ENCODE assay signal across 12 mouse cellular contexts in the genomic region with DNA sequence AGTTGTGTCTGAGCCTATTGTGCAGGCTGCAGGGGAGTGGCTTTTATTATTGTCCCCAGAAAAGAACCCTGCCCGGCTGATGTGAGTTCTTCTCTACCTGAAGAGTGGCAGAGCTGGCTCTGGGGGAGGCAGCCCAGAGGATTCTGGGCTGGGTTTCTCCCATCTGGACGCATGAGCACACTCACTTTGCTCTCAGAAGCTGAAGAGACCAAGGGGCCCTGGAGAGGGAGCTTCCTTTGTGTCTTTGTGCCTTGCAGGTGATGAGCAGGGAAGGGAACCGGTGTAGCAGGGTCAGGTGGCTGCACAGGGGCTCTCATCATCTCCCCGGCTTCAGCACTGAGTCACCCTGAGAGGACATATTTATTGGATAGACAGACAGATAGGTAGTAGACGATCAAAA. TPM values are rescaled to one million over a fixed set of nuclear protein-coding genes. Genes with fewer than 3 reads are reported as not detected.
DNase-seq lines count a peak whose midpoint lies in the region; ATAC-seq and TF ChIP-seq lines count a peak whose summit lies in the region.
"Had no signal": no experiment of that assay in that cellular context is flagged by ENCODE, and none has a peak within 500 bp of the region (broad histone marks: within the 10 kb centered on the region; RNA-seq: fewer than 3 reads in every experiment).

No protein-coding gene starts in this region.

- H3K27ac ChIP-seq in heart, postnatal 0 days (ENCODE audit: low read depth): peak overlapping the region; percentile 54
- H3K27ac ChIP-seq in neural tube, embryonic 12.5 days: 0 out of 2 replicates have a peak overlapping the region, but pooled peaks have one; percentile 7
- peak overlapping the region; percentile 64; the same call in 1 of the 2 replicates for H3K27ac ChIP-seq in embryonic facial prominence, embryonic 13.5 days
- peak overlapping the region; percentile 39 for H3K27ac ChIP-seq in liver, postnatal 0 days (ENCODE audit: low read depth)
- H3K27ac ChIP-seq in midbrain, embryonic 15.5 days: no peak overlapping the region
- H3K27ac ChIP-seq: neural tube, embryonic 13.5 days had no signal

- TF ChIP-seq CTCF in heart, postnatal 0 days (IDR thresholded peaks at IDR 0.05; ENCODE audit: low read depth): no peak
- TF ChIP-seq CTCF in liver, postnatal 0 days (IDR thresholded peaks at IDR 0.05; ENCODE audit: low read depth): no peak

- peaks cover 26% of the 10 kb centered on the region for H3K4me1 ChIP-seq in heart, postnatal 0 days (ENCODE audit: control insufficient read depth, insufficient read depth)
- H3K4me1 ChIP-seq in neural tube, embryonic 12.5 days: no peaks in the 10 kb centered on the region
- H3K4me1 ChIP-seq in embryonic facial prominence, embryonic 13.5 days: peaks cover 6% of the 10 kb centered on the region; the same call in 1 of the 2 replicates
- H3K4me1 ChIP-seq in liver, postnatal 0 days (ENCODE audit: insufficient read depth): peaks cover 15% of the 10 kb centered on the region
- H3K4me1 ChIP-seq in midbrain, embryonic 15.5 days: no peaks in the 10 kb centered on the region

- no peak overlapping the region for H3K4me2 ChIP-seq in heart, postnatal 0 days (ENCODE audit: low read depth, low read length)
- no peak overlapping the region for H3K4me2 ChIP-seq in neural tube, embryonic 12.5 days (replicated peaks)
- no peak overlapping the region for H3K4me2 ChIP-seq in embryonic facial prominence, embryonic 13.5 days
- no peak overlapping the region for H3K4me2 ChIP-seq in liver, postnatal 0 days (ENCODE audit: low read depth, low read length)
- no peak overlapping the region for H3K4me2 ChIP-seq in midbrain, embryonic 15.5 days
- H3K4me2 ChIP-seq: neural tube, embryonic 13.5 days had no signal

- no peak for ATAC-seq in heart, postnatal 0 days (ENCODE audit: insufficient read depth, low read depth)
- ATAC-seq in neural tube, embryonic 12.5 days (ENCODE audit: low FRiP score, low read depth): no peak
- ATAC-seq in embryonic facial prominence, embryonic 13.5 days (ENCODE audit: insufficient number of reproducible peaks, insufficient read depth, low FRiP score, low TSS enrichment, low read depth): no peak
- ATAC-seq in liver, postnatal 0 days: no peak
- ATAC-seq in midbrain, embryonic 15.5 days (replicated peaks): no peak
- ATAC-seq: forebrain, postnatal 0 days had no signal

- no peak overlapping the region for H3K9ac ChIP-seq in heart, postnatal 0 days (replicated peaks; ENCODE audit: low read depth, low read length)
- 0 out of 2 replicates have a peak overlapping the region, but pooled peaks have one; percentile 8 for H3K9ac ChIP-seq in neural tube, embryonic 12.5 days
- peak overlapping the region; percentile 46; the same call in 1 of the 2 replicates for H3K9ac ChIP-seq in embryonic facial prominence, embryonic 13.5 days
- no peak overlapping the region for H3K9ac ChIP-seq in liver, postnatal 0 days (replicated peaks)
- H3K9ac ChIP-seq in midbrain, embryonic 15.5 days: no peak overlapping the region
- H3K9ac ChIP-seq: forebrain, postnatal 0 days; neural tube, embryonic 13.5 days had no signal

- no peak for DNase-seq in heart, postnatal 0 days (ENCODE audit: low spot score)
- DNase-seq in heart, postnatal 25 days (ENCODE audit: low spot score): no peak
- no peak for DNase-seq in neural tube, embryonic 10.5 days (ENCODE audit: extremely low spot score, low spot score)
- no peak for DNase-seq in liver, postnatal 0 days
- no peak for DNase-seq in cerebellum, postnatal 36 days
- DNase-seq: forebrain, postnatal 0 days; right cerebral cortex, adult 18-20 months had no signal

- TF ChIP-seq EP300 in heart, postnatal 0 days (IDR thresholded peaks at IDR 0.05; ENCODE audit: low read depth): no peak
- no peak for TF ChIP-seq EP300 in liver, postnatal 0 days (IDR thresholded peaks at IDR 0.05; ENCODE audit: low read depth)

- H3K36me3 ChIP-seq in heart, postnatal 0 days (replicated peaks; ENCODE audit: control insufficient read depth, insufficient read depth, low read length): peaks cover 17% of the 10 kb centered on the region; the same call in 1 of the 2 replicates
- no peaks in the 10 kb centered on the region for H3K36me3 ChIP-seq in neural tube, embryonic 12.5 days
- peaks cover 9% of the 10 kb centered on the region; the same call in 1 of the 2 replicates for H3K36me3 ChIP-seq in embryonic facial prominence, embryonic 13.5 days
- no peaks in the 10 kb centered on the region for H3K36me3 ChIP-seq in liver, postnatal 0 days (replicated peaks; ENCODE audit: insufficient read depth, low read length)
- H3K36me3 ChIP-seq in midbrain, embryonic 15.5 days (replicated peaks): no peaks in the 10 kb centered on the region
- H3K36me3 ChIP-seq: neural tube, embryonic 13.5 days had no signal

- intact Hi-C loops in heart, postnatal 25 days (cut with DNase I): no loop called here

- 42% methylated on average over 5 of the region's 5 CpGs for WGBS in heart, postnatal 0 days
- WGBS in neural tube, embryonic 12.5 days: 55% methylated on average over 5 of the region's 5 CpGs
- 51% methylated on average over 5 of the region's 5 CpGs for WGBS in embryonic facial prominence, embryonic 13.5 days
- WGBS in liver, postnatal 0 days (ENCODE audit: insufficient replicate concordance): 70% methylated on average over 5 of the region's 5 CpGs
- 46% methylated on average over 5 of the region's 5 CpGs for WGBS in midbrain, embryonic 15.5 days

- H3K27me3 ChIP-seq in heart, postnatal 0 days (ENCODE audit: control insufficient read depth, insufficient read depth, low read length): no peaks in the 10 kb centered on the region
- no peaks in the 10 kb centered on the region for H3K27me3 ChIP-seq in neural tube, embryonic 12.5 days (replicated peaks)
- H3K27me3 ChIP-seq in embryonic facial prominence, embryonic 13.5 days: no peaks in the 10 kb centered on the region
- no peaks in the 10 kb centered on the region for H3K27me3 ChIP-seq in liver, postnatal 0 days (ENCODE audit: insufficient read depth, low read length)
- H3K27me3 ChIP-seq in midbrain, embryonic 15.5 days (replicated peaks): no peaks in the 10 kb centered on the region
- H3K27me3 ChIP-seq: CH12.LX; neural tube, embryonic 13.5 days had no signal

- H3K4me3 ChIP-seq in heart, postnatal 0 days (ENCODE audit: low read depth, low read length): no peak overlapping the region
- no peak overlapping the region for H3K4me3 ChIP-seq in neural tube, embryonic 12.5 days
- H3K4me3 ChIP-seq in embryonic facial prominence, embryonic 13.5 days: no peak overlapping the region
- H3K4me3 ChIP-seq in liver, postnatal 0 days (ENCODE audit: low read depth, low read length): no peak overlapping the region
- H3K4me3 ChIP-seq in midbrain, embryonic 15.5 days: no peak overlapping the region
- H3K4me3 ChIP-seq: neural tube, embryonic 13.5 days had no signal

- no peaks in the 10 kb centered on the region for H3K9me3 ChIP-seq in heart, postnatal 0 days (replicated peaks; ENCODE audit: control insufficient read depth, low read length)
- H3K9me3 ChIP-seq in neural tube, embryonic 12.5 days: no peaks in the 10 kb centered on the region
- no peaks in the 10 kb centered on the region for H3K9me3 ChIP-seq in embryonic facial prominence, embryonic 13.5 days
- H3K9me3 ChIP-seq in liver, postnatal 0 days (ENCODE audit: low read length): no peaks in the 10 kb centered on the region
- no peaks in the 10 kb centered on the region for H3K9me3 ChIP-seq in midbrain, embryonic 15.5 days
- H3K9me3 ChIP-seq: neural tube, embryonic 13.5 days had no signal

RNA-seq across cellular contexts. Expression of gene Eng, which starts 15.9 kb away (rescaled TPM):
- total RNA-seq in heart, postnatal 0 days (2014; rRNA removed; ENCODE audit: low replicate concordance): 123 and 148 TPM in 2 replicates
- 133 and 137 TPM in 2 replicates for polyA plus RNA-seq in heart, postnatal 0 days (2015; fragmentation: Nextera tagmentation; extraction: Ambion mirVana)
- total RNA-seq in heart, postnatal 25 days (2021): 100 to 1,000 TPM; 126 to 140 TPM
- polyA plus RNA-seq in neural tube, embryonic 12.5 days (2016; fragmentation: Nextera tagmentation; extraction: Ambion mirVana): 28.8 and 33.0 TPM in 2 replicates
- 49.1 and 50.2 TPM in 2 replicates for polyA plus RNA-seq in embryonic facial prominence, embryonic 13.5 days (2015; fragmentation: Nextera tagmentation; extraction: Ambion mirVana)
- 29.9 and 30.2 TPM in 2 replicates for polyA plus RNA-seq in liver, postnatal 0 days (2015; fragmentation: Nextera tagmentation; extraction: Ambion mirVana)
- polyA plus RNA-seq in midbrain, embryonic 15.5 days (2015; fragmentation: Nextera tagmentation; extraction: Ambion mirVana): 32.4 and 32.8 TPM in 2 replicates

RNA-seq across cellular contexts. Expression of gene Ak1, which starts 40.7 kb away (rescaled TPM):
- 544 and 572 TPM in 2 replicates for total RNA-seq in heart, postnatal 0 days (2014; rRNA removed; ENCODE audit: low replicate concordance)
- 721 and 737 TPM in 2 replicates for polyA plus RNA-seq in heart, postnatal 0 days (2015; fragmentation: Nextera tagmentation; extraction: Ambion mirVana)
- total RNA-seq in heart, postnatal 25 days (2021): 100 to 1,000 TPM; 733 to 743 TPM
- polyA plus RNA-seq in neural tube, embryonic 12.5 days (2016; fragmentation: Nextera tagmentation; extraction: Ambion mirVana): 46.6 and 50.4 TPM in 2 replicates
- 20.7 and 27.3 TPM in 2 replicates for polyA plus RNA-seq in embryonic facial prominence, embryonic 13.5 days (2015; fragmentation: Nextera tagmentation; extraction: Ambion mirVana)
- polyA plus RNA-seq in liver, postnatal 0 days (2015; fragmentation: Nextera tagmentation; extraction: Ambion mirVana): 1.3 and 5.9 TPM in 2 replicates
- polyA plus RNA-seq in midbrain, embryonic 15.5 days (2015; fragmentation: Nextera tagmentation; extraction: Ambion mirVana): 97.6 and 101 TPM in 2 replicates

RNA-seq across cellular contexts. Expression of gene Fpgs, which starts 41.7 kb away (rescaled TPM):
- 13.6 and 14.5 TPM in 2 replicates for total RNA-seq in heart, postnatal 0 days (2014; rRNA removed; ENCODE audit: low replicate concordance)
- polyA plus RNA-seq in heart, postnatal 0 days (2015; fragmentation: Nextera tagmentation; extraction: Ambion mirVana): 8.5 and 10.9 TPM in 2 replicates
- total RNA-seq in heart, postnatal 25 days (2021): 1 to 10 TPM; 4.2 to 6.0 TPM
- 16.4 and 17.3 TPM in 2 replicates for polyA plus RNA-seq in neural tube, embryonic 12.5 days (2016; fragmentation: Nextera tagmentation; extraction: Ambion mirVana)
- 29.7 and 34.1 TPM in 2 replicates for polyA plus RNA-seq in embryonic facial prominence, embryonic 13.5 days (2015; fragmentation: Nextera tagmentation; extraction: Ambion mirVana)
- polyA plus RNA-seq in liver, postnatal 0 days (2015; fragmentation: Nextera tagmentation; extraction: Ambion mirVana): 85.3 and 95.9 TPM in 2 replicates
- polyA plus RNA-seq in midbrain, embryonic 15.5 days (2015; fragmentation: Nextera tagmentation; extraction: Ambion mirVana): 23.2 and 25.1 TPM in 2 replicates

RNA-seq across cellular contexts. Expression of gene Cdk9, which starts 50.6 kb away (rescaled TPM):
- total RNA-seq in heart, postnatal 0 days (2014; rRNA removed; ENCODE audit: low replicate concordance): 42.4 and 58.4 TPM in 2 replicates
- polyA plus RNA-seq in heart, postnatal 0 days (2015; fragmentation: Nextera tagmentation; extraction: Ambion mirVana): 33.1 and 35.5 TPM in 2 replicates
- total RNA-seq in heart, postnatal 25 days (2021): 10 to 100 TPM; 23.4 to 26.4 TPM
- polyA plus RNA-seq in neural tube, embryonic 12.5 days (2016; fragmentation: Nextera tagmentation; extraction: Ambion mirVana): 97.8 and 103 TPM in 2 replicates
- polyA plus RNA-seq in embryonic facial prominence, embryonic 13.5 days (2015; fragmentation: Nextera tagmentation; extraction: Ambion mirVana): 102 and 114 TPM in 2 replicates
- 49.5 and 53.7 TPM in 2 replicates for polyA plus RNA-seq in liver, postnatal 0 days (2015; fragmentation: Nextera tagmentation; extraction: Ambion mirVana)
- 73.5 and 76.5 TPM in 2 replicates for polyA plus RNA-seq in midbrain, embryonic 15.5 days (2015; fragmentation: Nextera tagmentation; extraction: Ambion mirVana)

RNA-seq across cellular contexts. Expression of gene Sh2d3c, which starts 58.6 kb away (rescaled TPM):
- 17.0 and 26.2 TPM in 2 replicates for total RNA-seq in heart, postnatal 0 days (2014; rRNA removed; ENCODE audit: low replicate concordance)
- 22.9 and 24.2 TPM in 2 replicates for polyA plus RNA-seq in heart, postnatal 0 days (2015; fragmentation: Nextera tagmentation; extraction: Ambion mirVana)
- total RNA-seq in heart, postnatal 25 days (2021): 10 to 100 TPM; 20.7 to 25.4 TPM
- 41.8 and 45.1 TPM in 2 replicates for polyA plus RNA-seq in neural tube, embryonic 12.5 days (2016; fragmentation: Nextera tagmentation; extraction: Ambion mirVana)
- polyA plus RNA-seq in embryonic facial prominence, embryonic 13.5 days (2015; fragmentation: Nextera tagmentation; extraction: Ambion mirVana): 19.4 and 21.8 TPM in 2 replicates
- 7.6 and 8.3 TPM in 2 replicates for polyA plus RNA-seq in liver, postnatal 0 days (2015; fragmentation: Nextera tagmentation; extraction: Ambion mirVana)
- polyA plus RNA-seq in midbrain, embryonic 15.5 days (2015; fragmentation: Nextera tagmentation; extraction: Ambion mirVana): 54.7 and 57.2 TPM in 2 replicates

Comparison
In these comparisons a context has a peak if more than half of its experiments do, and no peak if none do; other contexts are left out.
1. H3K9ac ChIP-seq: peak in neural tube, embryonic 12.5 days (single experiment) and embryonic facial prominence, embryonic 13.5 days (single experiment); none in heart, postnatal 0 days (single experiment), liver, postnatal 0 days (single experiment) and midbrain, embryonic 15.5 days (single experiment).